Mouse (Mus musculus) brain, embryonic 14.5 days (tissue): ENCODE measurements around the gene Fgr. TPM values are rescaled to one million over a fixed set of nuclear protein-coding genes. Genes with fewer than 3 reads are reported as not detected.

Experiments
- DNase-seq: peaks from one replicate; pipeline ENCODE4 v3.0.0-alpha.2; 2011; ENCODE audit warnings: low read depth
- CTCF ChIP-seq: fragments of 200-500 bp; IDR thresholded peaks from 2 replicates; pipeline ENCODE4 v1.5.1; 2012; ENCODE audit warnings: inconsistent platforms, mild to moderate bottlenecking, moderate library complexity, borderline replicate concordance; ENCODE audit not compliant: insufficient read depth, insufficient read length; ENCODE audit errors: extremely low read depth
- POLR2A ChIP-seq: fragments of 200-500 bp; IDR thresholded peaks from 2 replicates; pipeline ENCODE4 v1.6.1; 2012; ENCODE audit warnings: mild to moderate bottlenecking, inconsistent platforms, borderline replicate concordance; ENCODE audit not compliant: poor library complexity, insufficient read depth, insufficient read length, severe bottlenecking; ENCODE audit errors: extremely low read depth
- polyA plus RNA-seq: library from polyadenylated mRNA; depleted of rRNA; stranded (reverse); fragments of >200 nt; gene quantifications from 2 replicates; pipeline ENCODE4 v1.2.3, GENCODE M21; 2012

Gene Fgr
- polyA plus RNA-seq, 1 experiment = 0.15 TPM

- TF ChIP-seq POLR2A = no peak
- no peak for TF ChIP-seq CTCF
- no peak for DNase-seq
Observed at GRCm38 (mm10) chr4:132977597-132977996, 3.7 kb downstream of the Fgr start.

- TF ChIP-seq POLR2A (no peak), CTCF (no peak)
- DNase-seq = no peak
Observed at GRCm38 (mm10) chr4:132979186-132979585, 5.3 kb downstream of the Fgr start.

GRCm38 (mm10) chr4:132981621-132982020, 7.7 kb downstream of the Fgr start:
- DNase-seq = no peak
- TF ChIP-seq CTCF = no peak
- no peak for TF ChIP-seq POLR2A

- TF ChIP-seq CTCF = no peak
- no peak for TF ChIP-seq POLR2A
Observed at GRCm38 (mm10) chr4:132982999-132983398, 9.1 kb downstream of the Fgr start.

GRCm38 (mm10) chr4:132983664-132984512, 10.0 kb downstream of the Fgr start:
- no peak for TF ChIP-seq CTCF
- TF ChIP-seq POLR2A = no peak
- peak; percentile 91 for DNase-seq

More at GRCm38 (mm10) chr4:132982999-132983398, 9.1 kb downstream of the Fgr start:
- DNase-seq = no peak

GRCm38 (mm10) chr4:132988581-132989355, 14.9 kb downstream of the Fgr start:
- DNase-seq = no peak
- TF ChIP-seq POLR2A = no peak
- no peak for TF ChIP-seq CTCF

GRCm38 (mm10) chr4:132993553-132993952, 19.7 kb downstream of the Fgr start:
- no peak for DNase-seq
- TF ChIP-seq CTCF (no peak), POLR2A (no peak)

- DNase-seq = no peak
- no peak for TF ChIP-seq POLR2A
- no peak for TF ChIP-seq CTCF
Observed at GRCm38 (mm10) chr4:132997469-132998237, 23.8 kb downstream of the Fgr start.

GRCm38 (mm10) chr4:133002896-133003295, 29.0 kb downstream of the Fgr start:
- no peak for TF ChIP-seq CTCF
- no peak for TF ChIP-seq POLR2A
- peak; percentile 77 for DNase-seq

GRCm38 (mm10) chr4:133003316-133004018, 29.6 kb downstream of the Fgr start:
- peak; percentile 65 for DNase-seq

More at GRCm38 (mm10) chr4:133003316-133004018, 29.6 kb downstream of the Fgr start:
- TF ChIP-seq CTCF = no peak
- no peak for TF ChIP-seq POLR2A
